Mouse (Mus musculus): ENCODE data around the gene Rnf2.

DNA sequence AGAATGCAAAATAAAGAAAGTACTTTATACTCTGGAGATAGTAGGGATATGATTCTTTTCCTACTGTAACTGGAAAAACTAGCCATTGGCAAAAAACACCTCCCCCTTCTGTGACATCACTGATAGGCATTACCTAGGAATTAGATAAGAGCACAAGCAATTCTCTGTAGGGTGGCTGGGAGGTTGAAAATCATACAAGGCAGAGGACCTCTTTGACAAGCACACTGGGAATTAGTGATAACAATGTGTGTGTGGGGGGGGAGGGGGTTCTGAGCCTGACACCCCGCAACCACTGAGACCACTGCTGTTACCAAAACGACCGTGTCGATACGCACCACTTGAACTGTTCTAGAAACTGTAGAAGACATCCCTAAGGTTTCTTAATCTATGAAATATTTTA lies 16.0 kb downstream of the Rnf2 start:
- TF ChIP-seq ZC3H11A (IDR thresholded peaks at IDR 0.05; ENCODE audit: low read depth, low read length), result no peak
- no peak for TF ChIP-seq CTCF (conservative IDR thresholded peaks at IDR 0.05 in 1 of 2, IDR thresholded peaks at IDR 0.05 in 1 of 2; ENCODE audit: low read depth in 2 of 2, low read length in 2 of 2)
- no peak for TF ChIP-seq CHD2 (IDR thresholded peaks at IDR 0.05; ENCODE audit: low read length)

Measured in CH12.LX (cell line).